Mouse (Mus musculus): Measurements from ENCODE around the gene Pgam5. TPM values are rescaled to one million over a fixed set of nuclear protein-coding genes. Genes with fewer than 3 reads are reported as not detected.
A peak's percentile ranks its signal among the peaks of the same experiment; 100 is the strongest.

Gene Pgam5
- polyA plus RNA-seq, 1 experiment from 2014 or later = 13.1 TPM

DNA sequence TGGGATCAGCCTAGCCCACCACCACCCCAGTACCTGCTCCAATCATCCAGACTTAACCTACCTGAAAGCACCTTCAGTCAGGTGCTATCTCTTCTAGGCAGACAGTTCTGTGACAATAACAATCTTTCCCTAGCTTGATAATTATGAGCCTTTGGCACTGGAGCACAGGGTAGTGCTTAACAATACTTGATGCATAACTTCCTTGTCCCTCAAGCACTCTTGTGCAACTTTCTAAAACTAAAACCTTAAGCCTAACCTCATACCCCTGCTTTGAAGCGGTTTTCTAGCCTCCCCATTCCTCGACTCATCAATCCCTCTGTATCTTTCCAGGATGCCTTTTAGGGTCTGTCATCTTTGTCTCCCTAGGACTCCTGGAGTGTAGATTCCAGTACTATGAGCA, 5.1 kb upstream of the Pgam5 start:
- Histone ChIP-seq H3K79me2 (ENCODE audit: inconsistent target) (no peaks in the 10 kb centered on the region), H3K36me3 (ENCODE audit: inconsistent target) (no peaks in the 10 kb centered on the region), H3K4me3 (ENCODE audit: inconsistent target) (no peak overlapping the region), H3K27ac (no peak overlapping the region)
- WGBS (ENCODE audit: missing documents) = 87% methylated on average over 2 of the region's 2 CpGs

DNA sequence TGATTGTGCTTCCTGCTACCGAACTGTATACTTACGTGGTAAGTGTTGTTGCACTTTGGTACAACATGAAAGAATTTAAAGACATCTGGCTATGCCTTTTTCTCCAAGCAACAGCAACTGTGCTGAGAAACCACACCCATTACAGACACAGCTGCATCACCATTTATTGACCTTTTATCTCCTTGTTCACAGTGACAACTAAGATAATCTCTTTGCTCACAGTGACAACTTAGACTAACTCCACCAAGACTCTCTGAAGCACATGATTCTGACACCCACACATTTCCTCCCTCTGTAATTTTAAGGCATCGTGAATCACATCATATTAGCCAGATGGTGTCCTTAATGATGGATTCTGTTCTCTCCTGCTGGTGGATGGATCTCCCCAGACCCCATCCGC, 4.4 kb upstream of the Pgam5 start:
- no peak overlapping the region for H3K27ac ChIP-seq
- H3K4me3 ChIP-seq (ENCODE audit: inconsistent target) = no peak overlapping the region
- 96% methylated on average over 4 of the region's 4 CpGs for WGBS (ENCODE audit: missing documents)
- H3K36me3 ChIP-seq (ENCODE audit: inconsistent target) = no peaks in the 10 kb centered on the region
- H3K79me2 ChIP-seq (ENCODE audit: inconsistent target) = peaks cover 3% of the 10 kb centered on the region

DNA sequence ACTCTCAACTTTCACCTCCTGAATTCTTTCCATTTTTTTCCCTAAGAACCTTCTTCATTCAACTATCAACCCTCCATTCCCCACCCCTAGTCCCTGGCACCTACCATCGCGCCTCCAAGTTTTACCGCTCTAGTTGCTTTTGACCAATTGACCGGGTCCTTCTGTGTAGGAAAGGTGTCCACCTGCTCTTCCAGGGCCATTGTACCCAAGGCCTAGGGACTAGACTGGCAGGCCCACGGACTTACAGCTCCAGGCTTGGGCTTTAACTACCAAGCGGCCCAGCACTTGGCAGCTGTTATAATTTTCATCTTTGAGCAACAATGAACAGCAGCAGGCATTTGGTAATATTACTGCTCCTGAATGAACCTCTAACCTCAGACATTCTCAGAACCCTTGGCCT, 529 bp upstream of the Pgam5 start:
- Histone ChIP-seq H3K4me3 (ENCODE audit: inconsistent target) (no peak overlapping the region), H3K79me2 (ENCODE audit: inconsistent target) (peaks cover 35% of the 10 kb centered on the region), H3K27ac (no peak overlapping the region), H3K36me3 (ENCODE audit: inconsistent target) (peaks cover 4% of the 10 kb centered on the region; the same call in 1 of the 2 replicates)
- 100% methylated on average over 4 of the region's 6 CpGs for WGBS (ENCODE audit: missing documents)

DNA sequence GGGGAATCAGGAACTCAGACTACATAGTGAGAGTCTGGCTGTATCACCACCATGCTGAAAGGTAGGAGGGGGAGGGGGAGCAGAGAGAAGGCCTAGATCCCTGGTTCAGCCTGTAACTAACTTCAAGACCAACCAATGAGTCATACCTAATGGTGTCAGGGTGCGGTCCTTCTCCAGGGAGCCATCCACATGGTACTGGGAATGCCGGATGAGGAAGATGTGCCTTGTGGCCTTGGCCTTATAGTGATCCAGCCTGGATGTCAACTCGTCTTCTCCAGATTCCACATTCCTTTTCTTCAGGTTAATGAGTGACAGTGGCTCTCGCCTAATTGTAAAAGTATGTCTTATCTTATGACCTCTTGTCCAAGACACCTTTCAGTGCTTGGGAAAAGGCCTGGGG, 2.8 kb downstream of the Pgam5 start:
- Histone ChIP-seq H3K36me3 (ENCODE audit: inconsistent target) (peaks cover 13% of the 10 kb centered on the region; the same call in 1 of the 2 replicates), H3K79me2 (ENCODE audit: inconsistent target) (peaks cover 35% of the 10 kb centered on the region), H3K27ac (no peak overlapping the region), H3K4me3 (ENCODE audit: inconsistent target) (no peak overlapping the region)
- WGBS (ENCODE audit: missing documents) = 95% methylated on average over 4 of the region's 4 CpGs

DNA sequence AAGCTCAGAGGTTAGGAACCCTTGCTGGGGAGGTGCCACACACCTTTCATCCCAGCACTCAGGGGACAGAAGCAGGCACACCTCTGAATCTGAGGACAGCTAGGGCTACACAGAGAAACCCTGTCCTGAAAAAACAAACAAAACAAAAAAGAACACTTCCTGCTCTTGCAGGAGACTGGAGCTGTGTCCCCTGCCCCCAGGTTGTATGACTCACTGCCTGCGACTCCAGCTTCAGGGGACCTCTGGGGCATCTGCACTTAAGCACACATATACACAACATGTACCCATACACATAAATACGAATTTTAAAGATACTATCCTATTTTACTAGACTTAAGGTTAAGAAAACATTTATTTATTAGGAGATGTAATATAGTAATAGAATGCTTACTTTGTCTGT, 25.6 kb downstream of the Pgam5 start:
- H3K4me3 ChIP-seq (ENCODE audit: inconsistent target) = no peak overlapping the region
- H3K36me3 ChIP-seq (ENCODE audit: inconsistent target) = peaks cover 87% of the 10 kb centered on the region
- 91% methylated on average over 2 of the region's 2 CpGs for WGBS (ENCODE audit: missing documents)
- no peak overlapping the region for H3K27ac ChIP-seq
- no peaks in the 10 kb centered on the region; the same call in 1 of the 2 replicates for H3K79me2 ChIP-seq (ENCODE audit: inconsistent target)

DNA sequence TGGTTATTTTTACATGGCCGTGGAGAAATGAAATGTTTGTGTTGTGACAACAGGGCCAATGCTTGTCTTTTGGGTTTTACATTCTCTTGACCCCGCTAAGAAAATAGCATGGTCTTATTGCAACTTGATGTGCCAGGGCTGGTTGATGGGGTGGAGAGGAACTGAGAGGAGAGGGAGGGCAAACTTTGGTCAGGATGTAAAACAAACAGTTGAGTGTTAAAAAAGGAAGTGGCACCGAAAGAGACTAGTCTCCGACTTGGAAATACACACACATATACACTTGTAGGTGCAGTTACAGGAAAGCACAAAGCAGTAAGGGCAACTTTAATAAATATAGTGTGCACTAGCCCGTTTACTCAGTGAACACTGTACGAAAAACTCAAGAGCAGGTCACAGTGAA, 37.4 kb downstream of the Pgam5 start:
- H3K36me3 ChIP-seq (ENCODE audit: inconsistent target) = peaks cover 30% of the 10 kb centered on the region
- 0% methylated on average over 6 of the region's 6 CpGs for WGBS (ENCODE audit: missing documents)
- peaks cover 51% of the 10 kb centered on the region for H3K79me2 ChIP-seq (ENCODE audit: inconsistent target)
- peak overlapping the region; percentile 72 for H3K4me3 ChIP-seq (ENCODE audit: inconsistent target)
- peak overlapping the region; percentile 46 for H3K27ac ChIP-seq

DNA sequence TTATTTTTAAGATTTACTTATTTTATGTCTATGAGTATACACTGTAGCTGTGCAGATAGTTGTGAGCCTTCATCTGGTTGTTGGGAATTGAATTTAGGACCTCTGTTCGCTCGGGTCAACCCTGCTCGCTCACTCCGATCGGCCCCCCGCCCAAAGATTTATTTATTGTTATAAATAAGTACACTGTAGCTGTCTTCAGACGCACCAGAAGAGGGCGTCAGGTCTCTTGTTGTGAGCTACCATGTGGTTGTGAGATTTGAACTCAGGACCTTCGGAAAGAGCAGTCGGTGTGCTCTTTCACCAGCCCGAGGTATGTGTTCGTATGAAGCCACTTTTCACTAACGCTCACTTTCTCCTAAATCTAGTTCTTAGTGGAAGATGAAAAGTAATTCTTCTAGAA, 38.1 kb downstream of the Pgam5 start:
- Histone ChIP-seq H3K27ac (peak overlapping the region; percentile 46), H3K4me3 (ENCODE audit: inconsistent target) (peak overlapping the region; percentile 72), H3K79me2 (ENCODE audit: inconsistent target) (peaks cover 51% of the 10 kb centered on the region), H3K36me3 (ENCODE audit: inconsistent target) (peaks cover 30% of the 10 kb centered on the region)
- WGBS (ENCODE audit: missing documents) = 29% methylated on average over 13 of the region's 13 CpGs

DNA sequence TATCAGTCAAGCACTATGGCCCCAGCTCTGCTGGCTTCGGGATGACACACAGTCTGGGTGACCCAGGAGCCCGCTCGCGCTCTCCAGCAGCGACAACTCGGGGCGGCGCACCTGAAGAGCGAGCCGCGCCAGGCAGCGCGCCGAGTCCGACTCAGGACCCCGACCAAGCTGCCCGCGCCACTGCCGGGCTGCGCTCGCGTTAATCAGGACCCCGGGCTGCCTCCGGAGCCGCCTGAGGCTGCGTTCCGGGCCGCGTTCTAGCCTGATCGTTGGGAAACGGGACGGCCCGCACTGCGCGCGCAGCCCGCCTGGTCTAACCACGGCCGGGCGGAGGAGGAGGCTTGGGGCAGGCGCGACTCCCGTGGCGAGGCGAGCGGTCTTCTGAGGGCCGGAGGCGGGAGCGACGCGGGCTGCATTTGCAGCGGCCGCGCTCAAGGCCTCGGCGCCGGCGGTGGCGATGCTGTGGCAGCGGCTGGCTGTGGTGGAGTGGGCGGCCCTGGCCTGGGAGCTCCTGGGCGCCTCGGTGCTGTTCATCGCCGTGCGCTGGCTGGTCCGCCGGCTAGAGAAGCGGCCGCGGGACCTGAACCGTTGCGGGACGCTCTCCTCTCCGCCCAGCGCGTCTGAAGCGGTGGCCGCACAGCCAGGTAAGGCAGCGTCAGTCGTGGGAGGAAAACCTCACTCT, 38.8 kb downstream of the Pgam5 start, which contains the start of gene Ankle2:
Gene Ankle2 (plus strand): TSS at position 225 of the 682 bp plus-strand sequence.
- peak within 1 kb of the TSS; percentile 72 for H3K4me3 ChIP-seq (ENCODE audit: inconsistent target)
- WGBS (ENCODE audit: missing documents) = 2% methylated on average over 79 of the region's 81 CpGs
- peaks cover 44% of the 10 kb centered on the region for H3K79me2 ChIP-seq (ENCODE audit: inconsistent target)
- H3K36me3 ChIP-seq (ENCODE audit: inconsistent target) = peaks cover 28% of the 10 kb centered on the region
- peak within 1 kb of the TSS; percentile 46 for H3K27ac ChIP-seq

DNA sequence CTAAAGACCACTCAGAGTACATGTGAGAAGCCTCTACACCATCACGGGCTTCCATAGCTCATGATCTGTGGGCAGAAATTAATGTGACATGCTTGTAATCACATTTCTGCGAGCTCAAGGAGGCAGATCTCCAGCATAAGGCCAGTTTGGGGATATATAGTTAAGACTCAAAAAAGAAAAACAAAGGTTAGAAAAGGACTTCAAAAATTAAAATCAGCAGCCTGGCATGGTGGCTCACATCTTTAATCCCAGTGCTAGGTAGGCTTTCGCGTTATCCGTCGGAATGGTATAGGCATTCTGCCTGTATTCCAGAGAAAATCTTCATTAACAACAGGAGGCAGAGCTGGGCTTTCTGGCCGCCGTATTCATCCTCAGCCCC, 39.3 kb downstream of the Pgam5 start:
- H3K4me3 ChIP-seq (ENCODE audit: inconsistent target) = peak overlapping the region; percentile 72
- 6% methylated on average over 8 of the region's 8 CpGs for WGBS (ENCODE audit: missing documents)

DNA sequence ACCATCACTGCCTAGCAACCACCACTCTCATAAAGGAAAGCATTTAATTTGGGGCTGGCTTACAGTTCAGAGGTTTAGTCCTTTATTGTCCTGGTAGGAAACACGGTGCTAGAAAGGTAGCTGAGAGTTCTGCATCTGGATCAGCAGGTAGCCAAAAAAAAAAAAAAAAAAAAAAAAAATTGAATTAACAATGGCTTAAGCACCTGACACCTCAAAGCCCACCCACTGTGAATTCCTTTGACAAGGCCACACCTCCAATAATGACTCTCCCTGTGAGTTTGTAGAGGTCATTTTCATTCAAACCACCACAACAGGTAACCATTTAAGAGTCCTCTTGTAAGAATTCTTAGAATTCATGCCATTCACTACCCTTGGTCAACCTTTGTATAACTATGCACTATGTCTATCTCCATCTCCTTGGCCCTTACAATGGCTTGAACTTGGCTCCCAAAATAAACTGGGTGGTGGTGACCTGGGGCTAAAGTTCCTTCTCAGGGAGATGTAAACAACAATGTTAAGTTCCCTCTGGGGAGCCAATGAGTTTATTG, 42.3 kb downstream of the Pgam5 start:
- peaks cover 40% of the 10 kb centered on the region for H3K36me3 ChIP-seq (ENCODE audit: inconsistent target)

More for the DNA sequence above, 39.3 kb downstream of the Pgam5 start:
- peaks cover 39% of the 10 kb centered on the region for H3K79me2 ChIP-seq (ENCODE audit: inconsistent target)
- peaks cover 28% of the 10 kb centered on the region for H3K36me3 ChIP-seq (ENCODE audit: inconsistent target)
- peak overlapping the region; percentile 37; the same call in 1 of the 2 replicates for H3K27ac ChIP-seq

DNA sequence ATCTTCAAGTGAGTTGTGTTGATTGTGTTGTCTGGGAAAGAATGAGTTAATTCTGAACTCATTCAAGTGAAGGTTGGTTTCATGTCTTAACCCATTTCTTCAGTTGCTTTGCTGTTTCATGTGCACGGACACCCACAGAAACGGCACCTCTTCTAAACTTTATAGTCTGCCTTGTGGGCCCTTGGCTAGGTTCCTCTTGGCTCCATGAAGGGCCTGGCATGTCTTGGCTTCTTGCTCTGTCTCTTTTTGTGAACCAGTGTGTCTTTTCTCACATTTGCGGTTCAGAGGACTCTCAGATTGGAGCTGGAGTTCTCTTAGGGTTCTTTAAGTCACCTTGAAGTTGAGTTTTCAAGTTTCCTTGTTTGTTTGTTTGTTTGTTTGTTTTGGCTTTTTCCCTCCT, 44.7 kb downstream of the Pgam5 start:
- Histone ChIP-seq H3K4me3 (ENCODE audit: inconsistent target) (no peak overlapping the region), H3K36me3 (ENCODE audit: inconsistent target) (peaks cover 64% of the 10 kb centered on the region), H3K27ac (no peak overlapping the region), H3K79me2 (ENCODE audit: inconsistent target) (no peaks in the 10 kb centered on the region)
- WGBS (ENCODE audit: missing documents) = 88% methylated on average over 3 of the region's 3 CpGs

More for the DNA sequence above, 42.3 kb downstream of the Pgam5 start:
- Histone ChIP-seq H3K79me2 (ENCODE audit: inconsistent target) (peaks cover 9% of the 10 kb centered on the region; the same call in 1 of the 2 replicates), H3K27ac (no peak overlapping the region), H3K4me3 (ENCODE audit: inconsistent target) (no peak overlapping the region)
- WGBS (ENCODE audit: missing documents) = no CpG with 5 or more reads among the region's 1 CpGs

DNA sequence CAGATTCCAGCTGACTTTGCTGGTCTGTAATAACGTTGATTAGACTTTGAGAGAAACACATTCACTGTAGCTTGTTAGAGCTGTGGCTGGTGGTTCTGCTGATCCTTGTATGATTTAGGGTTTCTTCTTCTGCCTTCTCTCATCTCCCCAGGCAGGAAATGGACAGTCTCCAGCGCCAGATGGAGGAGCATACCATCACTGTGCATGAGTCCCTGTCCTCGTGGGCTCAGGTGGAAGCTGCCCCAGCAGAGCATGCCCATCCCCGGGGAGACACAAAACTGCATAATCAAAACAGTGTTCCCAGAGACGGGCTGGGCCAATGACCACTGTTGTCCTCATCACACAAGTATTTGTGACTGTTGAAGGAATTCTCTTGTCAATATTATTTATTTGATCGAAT, 47.0 kb downstream of the Pgam5 start:
- no peak overlapping the region for H3K27ac ChIP-seq
- H3K36me3 ChIP-seq (ENCODE audit: inconsistent target) = peaks cover 86% of the 10 kb centered on the region
- 94% methylated on average over 6 of the region's 6 CpGs for WGBS (ENCODE audit: missing documents)
- no peak overlapping the region for H3K4me3 ChIP-seq (ENCODE audit: inconsistent target)
- H3K79me2 ChIP-seq (ENCODE audit: inconsistent target) = no peaks in the 10 kb centered on the region

DNA sequence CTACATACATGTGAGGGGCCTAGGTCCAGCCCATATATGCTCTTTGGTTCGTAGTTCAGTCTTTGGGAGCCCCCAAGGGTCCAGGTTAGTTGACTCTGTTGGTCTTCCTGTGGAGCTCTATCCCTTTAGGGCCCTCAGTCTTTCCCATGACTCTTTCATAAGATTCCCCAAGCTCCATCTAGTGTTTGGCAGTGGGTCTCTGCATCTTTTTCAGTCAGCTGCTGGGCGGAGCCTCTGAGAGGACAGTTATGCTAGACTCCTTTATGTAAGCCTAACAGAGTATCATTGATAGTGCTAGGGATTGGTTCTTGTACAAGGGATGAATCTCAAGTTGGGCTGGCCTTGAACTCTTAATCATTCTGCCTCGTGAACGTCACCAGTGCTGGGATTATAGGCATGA, 49.4 kb downstream of the Pgam5 start:
- no peaks in the 10 kb centered on the region for H3K79me2 ChIP-seq (ENCODE audit: inconsistent target)
- peaks cover 94% of the 10 kb centered on the region for H3K36me3 ChIP-seq (ENCODE audit: inconsistent target)
- no peak overlapping the region for H3K4me3 ChIP-seq (ENCODE audit: inconsistent target)
- no peak overlapping the region for H3K27ac ChIP-seq
- 95% methylated on average over 4 of the region's 4 CpGs for WGBS (ENCODE audit: missing documents)

DNA sequence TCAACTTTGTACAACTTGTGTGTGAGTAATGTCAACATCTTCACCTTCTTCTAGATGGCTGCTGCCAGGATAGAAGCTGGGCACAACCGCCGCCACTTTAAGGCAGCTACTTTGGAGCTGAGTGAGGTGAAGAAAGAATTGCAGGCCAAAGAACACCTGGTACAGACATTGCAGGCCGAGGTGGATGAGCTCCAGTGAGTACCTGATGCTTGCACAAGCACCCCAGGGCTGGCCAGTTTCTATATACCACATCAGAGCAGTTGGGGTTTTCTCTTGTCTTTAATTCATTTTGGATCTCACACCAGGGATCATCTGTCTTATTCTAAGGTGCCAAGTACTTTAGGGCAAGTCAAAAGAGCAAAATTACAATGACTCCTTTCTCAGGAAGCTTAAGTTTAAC, 52.9 kb downstream of the Pgam5 start:
- WGBS (ENCODE audit: missing documents) = 100% methylated on average over 3 of the region's 3 CpGs
- Histone ChIP-seq H3K27ac (no peak overlapping the region), H3K79me2 (ENCODE audit: inconsistent target) (no peaks in the 10 kb centered on the region), H3K4me3 (ENCODE audit: inconsistent target) (no peak overlapping the region), H3K36me3 (ENCODE audit: inconsistent target) (peaks cover 100% of the 10 kb centered on the region)

DNA sequence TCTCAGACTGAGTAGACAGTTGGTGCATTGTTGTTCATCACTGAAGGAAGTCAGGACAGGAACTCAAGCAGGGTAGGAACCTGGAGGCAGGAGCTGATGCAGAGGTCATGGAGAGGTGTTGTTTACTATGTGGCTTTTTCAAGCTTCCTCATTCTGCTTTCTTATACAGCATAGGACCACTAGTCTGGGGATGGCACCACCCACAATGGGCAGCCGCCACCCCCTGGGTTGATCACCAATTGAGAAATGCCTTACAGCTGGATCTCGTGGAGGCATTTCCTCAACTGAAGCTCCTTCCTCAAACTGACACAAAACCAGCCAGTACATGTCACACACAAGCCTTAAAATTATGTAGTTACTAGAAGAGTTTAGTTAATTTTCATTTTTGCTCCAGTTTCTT, 58.4 kb downstream of the Pgam5 start:
- Histone ChIP-seq H3K36me3 (ENCODE audit: inconsistent target) (peaks cover 88% of the 10 kb centered on the region), H3K27ac (peak overlapping the region; percentile 17), H3K4me3 (ENCODE audit: inconsistent target) (no peak overlapping the region), H3K79me2 (ENCODE audit: inconsistent target) (no peaks in the 10 kb centered on the region)
- WGBS (ENCODE audit: missing documents) = 4% methylated on average over 2 of the region's 2 CpGs
